Mouse (Mus musculus): ENCODE results near the gene Sumo2.

GRCm38 (mm10) chr11:115582913-115583606, 47.0 kb upstream of the Sumo2 start:
- TF ChIP-seq CTCF (IDR thresholded peaks at IDR 0.05; ENCODE audit: borderline replicate concordance, control insufficient read depth, extremely low read depth, insufficient read depth, low read length, poor library complexity) (no peak), POLR2A (IDR thresholded peaks at IDR 0.05; ENCODE audit: control insufficient read depth, extremely low read depth, insufficient read depth, low read length, poor library complexity) (no peak)

All from thymus, adult 2 months (tissue).